Mouse (Mus musculus): ENCODE measurements around the gene Sft2d1. TPM values are rescaled to one million over a fixed set of nuclear protein-coding genes. Genes with fewer than 3 reads are reported as not detected.

Sft2d1 gene
- polyA plus RNA-seq, 1 experiment, result 17.9 TPM

DNA sequence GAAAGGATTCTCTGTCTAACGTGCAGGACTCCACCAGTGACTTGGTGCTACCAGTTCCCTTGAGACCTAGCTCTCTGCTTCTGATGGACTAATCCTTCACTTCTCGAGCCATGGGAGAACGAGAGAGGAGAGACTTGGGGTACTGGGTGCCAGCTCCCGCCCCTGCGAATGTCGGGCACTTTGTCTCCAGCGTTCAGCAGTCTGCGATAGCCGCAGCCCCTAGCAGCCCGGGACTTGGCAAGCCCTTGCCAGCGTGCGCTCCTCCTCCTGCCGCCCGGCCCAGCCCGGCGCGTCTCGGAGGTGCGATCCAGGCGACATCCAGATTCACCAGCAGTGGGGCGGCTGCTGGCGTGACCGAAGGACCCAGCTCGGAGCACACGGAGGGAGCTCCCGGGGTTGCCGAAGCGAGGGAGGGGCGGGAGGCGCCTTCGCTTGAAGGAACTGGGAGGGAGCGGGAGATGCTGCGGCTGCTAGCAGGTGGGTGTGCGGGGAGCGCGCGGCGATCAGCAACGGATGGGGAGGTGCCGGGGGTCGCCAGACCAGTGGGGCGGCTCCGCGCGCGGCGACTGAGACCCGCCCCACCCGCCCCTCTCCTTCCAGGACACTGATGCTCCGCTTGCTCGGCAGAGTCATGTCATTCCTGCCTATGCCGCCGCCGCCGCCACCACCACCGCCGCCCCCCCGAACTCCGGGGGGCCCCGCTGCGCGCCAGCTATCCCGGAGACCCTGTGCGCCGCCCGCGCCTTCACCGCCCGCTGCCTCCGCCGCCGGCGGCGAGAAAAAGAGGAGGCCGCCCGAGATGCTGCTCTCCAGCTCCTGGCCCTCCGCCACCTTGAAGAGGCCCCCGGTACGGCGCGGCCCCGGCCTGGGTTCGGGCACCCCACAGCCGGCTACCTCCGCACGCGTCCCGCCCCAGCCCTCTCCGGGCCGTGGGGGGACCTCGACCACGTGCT, 29.8 kb downstream of the Sft2d1 start:
- TF ChIP-seq POLR2A (IDR thresholded peaks at IDR 0.05; ENCODE audit: borderline replicate concordance, control insufficient read depth, low read depth, low read length), result no peak
- TF ChIP-seq CTCF (IDR thresholded peaks at IDR 0.05; ENCODE audit: control insufficient read depth, insufficient read depth, low read length), result no peak
- no peak overlapping the region for H3K4me3 ChIP-seq (replicated peaks; ENCODE audit: control insufficient read depth, low read depth, low read length)
- peaks cover 1% of the 10 kb centered on the region; the same call in 1 of the 2 replicates for H3K4me1 ChIP-seq (ENCODE audit: control insufficient read depth, insufficient read depth, low read length)
- no peak overlapping the region for H3K27ac ChIP-seq (ENCODE audit: control insufficient read depth, insufficient read depth, low read depth, low read length, poor library complexity)
- 1% methylated on average over 92 of the region's 92 CpGs for WGBS

DNA sequence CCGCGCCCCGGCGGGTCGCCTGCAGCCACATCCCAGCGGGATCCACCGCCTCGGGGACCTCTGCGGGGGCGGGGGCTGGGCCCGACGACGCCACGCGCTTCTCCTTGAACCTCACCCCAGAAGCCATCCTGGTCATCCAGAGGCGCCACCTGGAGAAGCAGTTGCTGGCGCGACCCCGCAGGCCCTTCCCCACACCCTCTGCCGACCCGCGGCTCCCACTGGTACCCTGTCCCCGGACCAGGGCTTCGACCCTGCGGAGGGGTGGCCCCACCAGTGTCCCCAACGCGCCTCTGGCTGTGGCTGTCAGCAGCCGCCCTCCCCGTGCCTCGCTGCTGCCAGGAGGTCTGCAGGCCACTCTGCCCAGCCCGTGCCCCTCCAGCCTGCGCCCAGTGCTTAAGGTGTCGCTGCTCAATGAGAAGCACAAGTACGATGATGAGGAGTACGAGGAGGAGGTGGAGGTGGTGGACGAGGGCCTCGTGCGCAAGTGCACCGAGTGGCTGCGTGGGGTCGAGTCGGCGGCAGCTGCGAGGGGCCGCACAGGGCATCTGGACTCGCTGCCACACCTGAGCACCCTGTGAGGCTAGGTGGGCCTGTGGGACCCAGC, 30.6 kb downstream of the Sft2d1 start:
- no peak overlapping the region for H3K27ac ChIP-seq (ENCODE audit: control insufficient read depth, insufficient read depth, low read depth, low read length, poor library complexity)
- H3K4me3 ChIP-seq (replicated peaks; ENCODE audit: control insufficient read depth, low read depth, low read length), result no peak overlapping the region
- H3K4me1 ChIP-seq (ENCODE audit: control insufficient read depth, insufficient read depth, low read length), result peaks cover 1% of the 10 kb centered on the region; the same call in 1 of the 2 replicates
- TF ChIP-seq CTCF (IDR thresholded peaks at IDR 0.05; ENCODE audit: control insufficient read depth, insufficient read depth, low read length), result no peak
- TF ChIP-seq POLR2A (IDR thresholded peaks at IDR 0.05; ENCODE audit: borderline replicate concordance, control insufficient read depth, low read depth, low read length), result no peak
- 29% methylated on average over 46 of the region's 46 CpGs for WGBS

DNA sequence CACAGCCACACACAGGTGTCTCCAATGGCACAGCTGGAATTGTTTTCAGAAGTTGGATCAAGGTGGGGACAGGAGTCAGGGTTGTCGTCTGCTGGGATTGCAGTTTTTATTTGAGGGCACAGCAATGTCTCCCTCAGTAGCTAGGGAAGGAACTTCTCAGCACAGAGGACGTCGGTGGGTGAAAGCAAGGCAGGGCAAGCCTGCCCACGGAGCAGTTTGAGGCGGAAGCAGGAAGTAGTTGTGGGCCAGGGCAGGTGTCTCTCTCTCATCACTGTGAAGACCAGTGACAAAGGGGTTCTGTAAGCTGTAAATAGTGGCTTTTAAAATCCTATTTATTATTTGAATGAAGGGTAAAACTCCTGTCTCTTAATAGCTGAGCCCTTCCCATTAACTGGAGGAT, 31.8 kb downstream of the Sft2d1 start:
- TF ChIP-seq POLR2A (IDR thresholded peaks at IDR 0.05; ENCODE audit: borderline replicate concordance, control insufficient read depth, low read depth, low read length) (no peak), CTCF (IDR thresholded peaks at IDR 0.05; ENCODE audit: control insufficient read depth, insufficient read depth, low read length) (no peak)
- WGBS, result under 1% methylated on average over 5 of the region's 5 CpGs
- H3K27ac ChIP-seq (ENCODE audit: control insufficient read depth, insufficient read depth, low read depth, low read length, poor library complexity), result no peak overlapping the region

DNA sequence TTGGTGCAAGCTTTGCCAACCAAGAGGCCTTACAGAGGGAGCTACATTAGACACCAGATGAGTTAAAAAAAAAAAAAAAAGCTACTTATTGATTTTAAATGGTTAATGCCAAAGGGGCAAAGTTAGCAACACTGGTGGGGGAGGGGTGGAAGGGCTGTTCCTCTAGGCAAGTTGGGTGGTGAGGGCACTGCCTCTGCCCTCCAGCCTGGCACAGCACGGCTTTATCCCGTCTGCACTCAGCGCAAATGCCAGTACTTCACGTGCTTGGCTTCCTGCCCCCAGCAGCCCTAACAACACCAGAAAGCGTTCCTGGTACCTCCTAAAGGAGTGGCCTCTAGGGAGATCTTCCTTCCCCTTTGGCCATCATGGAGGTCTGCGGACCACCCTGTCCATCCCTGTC, 32.5 kb downstream of the Sft2d1 start:
- TF ChIP-seq POLR2A (IDR thresholded peaks at IDR 0.05; ENCODE audit: borderline replicate concordance, control insufficient read depth, low read depth, low read length), result no peak
- no peak for TF ChIP-seq CTCF (IDR thresholded peaks at IDR 0.05; ENCODE audit: control insufficient read depth, insufficient read depth, low read length)
- WGBS, result 71% methylated on average over 6 of the region's 6 CpGs
- no peak overlapping the region for H3K27ac ChIP-seq (ENCODE audit: control insufficient read depth, insufficient read depth, low read depth, low read length, poor library complexity)

More for the DNA sequence above, 31.8 kb downstream of the Sft2d1 start:
- no peak overlapping the region for H3K4me3 ChIP-seq (replicated peaks; ENCODE audit: control insufficient read depth, low read depth, low read length)
- H3K4me1 ChIP-seq (ENCODE audit: control insufficient read depth, insufficient read depth, low read length), result peaks cover 1% of the 10 kb centered on the region; the same call in 1 of the 2 replicates

DNA sequence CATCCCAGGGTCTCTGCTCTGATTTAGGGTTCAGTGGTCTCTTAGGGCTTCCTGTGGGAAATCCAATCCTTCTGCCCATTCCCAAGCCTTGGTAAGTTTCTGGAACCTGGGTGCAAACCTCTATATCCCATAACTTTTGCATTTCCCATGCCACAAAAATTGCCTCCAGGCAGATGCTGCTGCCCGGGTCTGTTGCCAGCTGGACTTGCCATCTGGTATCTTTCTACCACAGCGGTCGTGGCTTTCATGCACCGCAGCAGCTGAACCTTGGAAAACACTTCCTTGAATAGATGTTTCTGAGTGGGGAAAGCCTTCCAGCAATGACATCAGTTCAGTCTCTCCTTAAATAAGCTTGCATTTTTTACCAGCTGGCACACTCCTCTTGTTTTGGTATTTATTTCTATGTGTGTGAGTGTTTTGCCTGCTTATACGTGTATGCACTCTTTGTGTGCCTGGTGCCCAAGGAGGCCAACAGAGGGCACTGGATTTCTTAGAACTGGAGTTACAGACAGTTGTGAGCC, 36.9 kb downstream of the Sft2d1 start:
- TF ChIP-seq POLR2A (IDR thresholded peaks at IDR 0.05; ENCODE audit: borderline replicate concordance, control insufficient read depth, low read depth, low read length) (no peak), CTCF (IDR thresholded peaks at IDR 0.05; ENCODE audit: control insufficient read depth, insufficient read depth, low read length) (no peak)
- Histone ChIP-seq H3K4me1 (ENCODE audit: control insufficient read depth, insufficient read depth, low read length) (no peaks in the 10 kb centered on the region), H3K27ac (ENCODE audit: control insufficient read depth, insufficient read depth, low read depth, low read length, poor library complexity) (no peak overlapping the region), H3K4me3 (replicated peaks; ENCODE audit: control insufficient read depth, low read depth, low read length) (no peak overlapping the region)
- 79% methylated on average over 5 of the region's 5 CpGs for WGBS

More for the DNA sequence above, 32.5 kb downstream of the Sft2d1 start:
- peaks cover 1% of the 10 kb centered on the region; the same call in 1 of the 2 replicates for H3K4me1 ChIP-seq (ENCODE audit: control insufficient read depth, insufficient read depth, low read length)
- H3K4me3 ChIP-seq (replicated peaks; ENCODE audit: control insufficient read depth, low read depth, low read length), result no peak overlapping the region

DNA sequence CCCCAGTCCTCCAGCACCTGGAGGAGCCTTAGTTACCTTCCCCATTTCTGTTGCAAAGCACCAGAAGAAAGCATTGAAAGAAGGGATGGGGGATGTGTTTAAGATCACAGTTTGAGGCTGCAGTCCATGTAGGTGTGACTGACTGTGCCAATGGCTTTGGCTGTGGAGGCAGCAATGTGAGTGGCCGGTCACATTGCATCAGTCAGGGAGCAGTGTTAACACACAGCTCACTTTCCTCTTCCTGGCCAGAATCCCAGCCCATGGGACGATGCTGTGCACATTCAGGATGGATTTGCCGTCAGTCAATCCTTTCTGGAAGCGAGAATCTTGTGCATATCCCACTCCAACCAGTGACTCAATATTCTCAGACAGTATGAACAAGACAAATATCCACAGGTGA, 38.0 kb downstream of the Sft2d1 start:
- Histone ChIP-seq H3K4me1 (ENCODE audit: control insufficient read depth, insufficient read depth, low read length) (no peaks in the 10 kb centered on the region), H3K27ac (ENCODE audit: control insufficient read depth, insufficient read depth, low read depth, low read length, poor library complexity) (no peak overlapping the region), H3K4me3 (replicated peaks; ENCODE audit: control insufficient read depth, low read depth, low read length) (no peak overlapping the region)
- TF ChIP-seq POLR2A (IDR thresholded peaks at IDR 0.05; ENCODE audit: borderline replicate concordance, control insufficient read depth, low read depth, low read length) (no peak), CTCF (IDR thresholded peaks at IDR 0.05; ENCODE audit: control insufficient read depth, insufficient read depth, low read length) (no peak)
- 76% methylated on average over 4 of the region's 4 CpGs for WGBS

DNA sequence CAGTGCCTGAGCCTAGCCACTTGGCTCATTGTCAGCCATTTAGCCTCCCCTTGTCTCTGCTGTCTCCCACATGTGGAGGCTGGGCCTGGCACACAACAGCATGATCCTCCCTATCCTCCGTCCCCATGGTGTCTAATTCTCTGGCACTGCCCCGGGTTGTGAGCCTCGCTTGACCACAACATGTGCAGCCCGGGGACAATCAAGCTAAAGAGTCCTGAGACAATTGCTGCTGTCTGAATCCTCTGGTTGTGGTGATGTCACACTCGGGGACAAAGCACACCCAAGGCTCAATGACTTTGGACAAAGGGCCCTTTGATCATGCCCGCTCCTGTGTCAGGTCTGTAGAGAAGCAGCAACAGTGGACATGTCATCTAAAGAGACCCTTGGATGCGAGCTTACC, 40.2 kb downstream of the Sft2d1 start:
- TF ChIP-seq CTCF (IDR thresholded peaks at IDR 0.05; ENCODE audit: control insufficient read depth, insufficient read depth, low read length), result no peak
- TF ChIP-seq POLR2A (IDR thresholded peaks at IDR 0.05; ENCODE audit: borderline replicate concordance, control insufficient read depth, low read depth, low read length), result no peak
- 74% methylated on average over 7 of the region's 7 CpGs for WGBS
- Histone ChIP-seq H3K27ac (ENCODE audit: control insufficient read depth, insufficient read depth, low read depth, low read length, poor library complexity) (no peak overlapping the region), H3K4me3 (replicated peaks; ENCODE audit: control insufficient read depth, low read depth, low read length) (no peak overlapping the region), H3K4me1 (ENCODE audit: control insufficient read depth, insufficient read depth, low read length) (no peaks in the 10 kb centered on the region)

DNA sequence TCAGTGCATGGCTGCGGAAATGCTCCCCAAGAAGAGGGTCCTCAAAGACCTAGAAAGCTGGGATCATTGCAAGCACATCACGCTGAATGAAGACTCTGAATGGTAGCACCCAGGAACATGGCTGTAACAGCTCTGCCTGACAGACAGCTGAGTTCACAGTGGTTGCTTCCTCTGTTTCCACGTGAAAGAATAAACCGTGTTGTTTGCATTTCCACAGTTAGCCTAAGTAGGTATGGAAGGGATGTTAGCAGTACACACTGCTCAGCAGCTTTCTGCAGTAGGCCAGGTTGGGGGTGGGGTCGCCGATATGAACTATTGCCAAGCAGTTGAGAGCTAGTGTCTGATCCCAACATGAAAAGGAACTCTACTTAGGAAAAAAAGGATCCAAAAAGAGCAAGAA, 44.8 kb downstream of the Sft2d1 start, which contains the start of gene T2:
T2 (plus strand) TSS at position 301 of the 400 bp plus-strand sequence.
- Histone ChIP-seq H3K4me3 (replicated peaks; ENCODE audit: control insufficient read depth, low read depth, low read length) (no peak within 1 kb of the TSS), H3K27ac (ENCODE audit: control insufficient read depth, insufficient read depth, low read depth, low read length, poor library complexity) (no peak within 1 kb of the TSS), H3K4me1 (ENCODE audit: control insufficient read depth, insufficient read depth, low read length) (no peaks in the 10 kb centered on the region)
- 74% methylated on average over 6 of the region's 6 CpGs for WGBS
- no peak for TF ChIP-seq POLR2A (IDR thresholded peaks at IDR 0.05; ENCODE audit: borderline replicate concordance, control insufficient read depth, low read depth, low read length)
- no peak for TF ChIP-seq CTCF (IDR thresholded peaks at IDR 0.05; ENCODE audit: control insufficient read depth, insufficient read depth, low read length)

Measured in bone marrow, adult 2 months (tissue).